Mouse (Mus musculus): Measurements from ENCODE around the gene Pawr. TPM values are rescaled to one million over a fixed set of nuclear protein-coding genes. Genes with fewer than 3 reads are reported as not detected.
A peak's percentile ranks its signal among the peaks of the same experiment; 100 is the strongest.

The Pawr gene
- polyA plus RNA-seq, 1 experiment, result 157 TPM

DNA sequence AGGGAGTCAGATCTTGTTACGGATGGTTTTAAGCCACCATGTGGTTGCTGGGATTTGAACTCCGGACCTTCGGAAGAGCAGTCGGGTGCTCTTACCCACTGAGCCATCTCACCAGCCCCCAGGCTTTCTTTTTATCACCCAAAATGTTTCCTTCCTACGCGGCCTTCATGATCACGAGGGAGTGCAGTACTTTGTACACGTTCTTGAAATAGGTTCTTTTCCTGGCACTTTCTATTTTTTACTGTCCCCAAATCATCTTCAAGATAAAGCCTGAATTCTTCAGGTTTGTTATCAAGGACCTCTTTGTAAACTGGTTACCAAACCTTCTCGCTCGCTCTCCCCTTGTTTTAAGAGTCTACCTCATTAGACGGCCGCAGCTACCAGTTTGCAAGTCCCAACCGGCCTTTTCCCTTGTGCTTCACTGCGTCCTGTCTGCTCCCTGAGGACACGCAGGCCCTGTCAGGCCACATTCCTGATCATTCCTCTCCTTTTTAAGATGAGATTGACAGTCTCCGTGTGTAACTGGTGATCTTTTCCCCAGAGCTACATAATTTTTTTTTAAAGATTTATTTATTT, 38.2 kb upstream of the Pawr start:
- no peaks in the 10 kb centered on the region for H3K27me3 ChIP-seq (ENCODE audit: control insufficient read depth, insufficient read depth, low read length, poor library complexity, severe bottlenecking)
- no peaks in the 10 kb centered on the region for H3K36me3 ChIP-seq (ENCODE audit: control insufficient read depth, insufficient read depth, low read length, poor library complexity, severe bottlenecking)
- H3K9me3 ChIP-seq (replicated peaks; ENCODE audit: control insufficient read depth, insufficient read depth, low read length, poor library complexity, severe bottlenecking), result no peaks in the 10 kb centered on the region
- peak overlapping the region; percentile 54; the same call in 1 of the 2 replicates for H3K9ac ChIP-seq (ENCODE audit: low read depth, poor library complexity, severe bottlenecking)
- H3K4me1 ChIP-seq (ENCODE audit: control insufficient read depth, insufficient read depth, low read length), result peaks cover 2% of the 10 kb centered on the region
- H3K27ac ChIP-seq (ENCODE audit: insufficient read depth, low read length), result peak overlapping the region; percentile 88
- TF ChIP-seq POLR2A (IDR thresholded peaks at IDR 0.05; ENCODE audit: insufficient read depth, low read length), result no peak
- TF ChIP-seq CTCF (IDR thresholded peaks at IDR 0.05; ENCODE audit: low read depth, low read length), result no peak
- TF ChIP-seq EP300 (IDR thresholded peaks at IDR 0.05; ENCODE audit: insufficient read depth, low read depth, low read length), result no peak
- H3K4me3 ChIP-seq (ENCODE audit: low read depth, low read length), result no peak overlapping the region

DNA sequence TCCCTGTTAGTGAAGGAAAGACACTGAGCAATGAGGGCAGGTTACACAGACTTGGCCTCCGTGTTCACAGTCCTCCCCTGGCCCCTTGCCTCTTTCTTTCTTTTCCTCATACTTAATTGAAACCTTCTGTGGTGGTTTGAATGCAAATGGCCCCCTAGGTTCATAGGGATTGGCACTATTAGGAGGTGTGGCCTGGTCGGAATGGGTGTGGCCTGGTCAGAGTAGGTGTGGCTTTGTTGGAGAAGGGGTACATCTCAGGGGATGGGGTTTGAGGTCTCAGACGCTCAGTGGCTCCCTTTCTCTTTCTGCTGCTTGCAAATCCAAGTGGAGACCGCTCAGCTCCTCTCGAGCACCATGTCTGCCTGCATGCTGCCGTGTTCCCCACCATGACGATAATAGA, 37.2 kb upstream of the Pawr start:
- no peak overlapping the region for H3K4me3 ChIP-seq (ENCODE audit: low read depth, low read length)
- TF ChIP-seq EP300 (IDR thresholded peaks at IDR 0.05; ENCODE audit: insufficient read depth, low read depth, low read length) (no peak), CTCF (IDR thresholded peaks at IDR 0.05; ENCODE audit: low read depth, low read length) (no peak), POLR2A (IDR thresholded peaks at IDR 0.05; ENCODE audit: insufficient read depth, low read length) (no peak)
- peak overlapping the region; percentile 94 for H3K27ac ChIP-seq (ENCODE audit: insufficient read depth, low read length)
- H3K27me3 ChIP-seq (ENCODE audit: control insufficient read depth, insufficient read depth, low read length, poor library complexity, severe bottlenecking), result no peaks in the 10 kb centered on the region
- no peaks in the 10 kb centered on the region for H3K36me3 ChIP-seq (ENCODE audit: control insufficient read depth, insufficient read depth, low read length, poor library complexity, severe bottlenecking)
- H3K9ac ChIP-seq (ENCODE audit: low read depth, poor library complexity, severe bottlenecking), result peak overlapping the region; percentile 54
- peaks cover 2% of the 10 kb centered on the region for H3K4me1 ChIP-seq (ENCODE audit: control insufficient read depth, insufficient read depth, low read length)
- no peaks in the 10 kb centered on the region for H3K9me3 ChIP-seq (replicated peaks; ENCODE audit: control insufficient read depth, insufficient read depth, low read length, poor library complexity, severe bottlenecking)

DNA sequence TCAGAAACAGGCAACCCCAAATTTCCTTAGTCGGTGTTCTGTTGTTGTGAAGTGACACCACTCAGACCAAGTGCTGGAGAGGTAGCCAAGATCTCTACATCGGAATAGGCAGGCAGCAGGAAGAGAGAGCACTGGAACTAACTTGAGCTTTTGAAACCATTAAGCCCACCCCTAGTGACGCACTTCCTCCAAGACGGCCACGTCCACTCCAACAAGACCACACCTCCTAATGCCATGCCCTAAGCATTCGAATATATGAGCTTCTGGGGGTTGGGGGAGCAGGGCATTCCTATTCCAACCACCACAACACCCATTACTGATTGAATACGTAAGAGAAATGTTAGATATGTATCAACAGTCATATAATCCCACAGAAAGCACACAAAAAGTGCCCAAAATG, 35.5 kb upstream of the Pawr start:
- peak overlapping the region; percentile 76 for H3K27ac ChIP-seq (ENCODE audit: insufficient read depth, low read length)
- peaks cover 2% of the 10 kb centered on the region for H3K4me1 ChIP-seq (ENCODE audit: control insufficient read depth, insufficient read depth, low read length)
- H3K9ac ChIP-seq (ENCODE audit: low read depth, poor library complexity, severe bottlenecking), result peak overlapping the region; percentile 13; the same call in 1 of the 2 replicates
- no peaks in the 10 kb centered on the region for H3K36me3 ChIP-seq (ENCODE audit: control insufficient read depth, insufficient read depth, low read length, poor library complexity, severe bottlenecking)
- TF ChIP-seq CTCF (IDR thresholded peaks at IDR 0.05; ENCODE audit: low read depth, low read length) (no peak), POLR2A (IDR thresholded peaks at IDR 0.05; ENCODE audit: insufficient read depth, low read length) (no peak), EP300 (IDR thresholded peaks at IDR 0.05; ENCODE audit: insufficient read depth, low read depth, low read length) (no peak)
- H3K27me3 ChIP-seq (ENCODE audit: control insufficient read depth, insufficient read depth, low read length, poor library complexity, severe bottlenecking), result no peaks in the 10 kb centered on the region
- H3K4me3 ChIP-seq (ENCODE audit: low read depth, low read length), result 0 out of 2 replicates have a peak overlapping the region, but pooled peaks have one; percentile 17
- H3K9me3 ChIP-seq (replicated peaks; ENCODE audit: control insufficient read depth, insufficient read depth, low read length, poor library complexity, severe bottlenecking), result no peaks in the 10 kb centered on the region

DNA sequence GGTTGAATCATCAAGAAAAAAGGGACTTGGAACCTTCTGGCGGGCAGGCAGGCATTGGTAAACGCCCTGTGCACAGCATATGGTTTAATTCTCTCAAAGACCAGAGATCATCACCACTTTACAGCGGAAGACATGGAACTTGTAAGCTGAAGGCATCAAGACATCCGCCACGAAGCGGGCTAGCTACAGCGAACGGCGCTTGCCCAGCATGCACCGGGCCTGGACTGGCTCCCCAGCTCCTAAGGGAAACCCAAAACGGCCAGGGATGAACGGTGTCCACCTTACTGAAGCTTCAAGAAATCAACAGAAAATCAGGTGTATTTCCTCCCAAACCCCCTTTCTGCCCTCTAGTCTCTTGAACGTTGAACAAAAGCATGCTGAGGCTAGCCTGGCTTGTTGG, 33.7 kb upstream of the Pawr start:
- Histone ChIP-seq H3K36me3 (ENCODE audit: control insufficient read depth, insufficient read depth, low read length, poor library complexity, severe bottlenecking) (no peaks in the 10 kb centered on the region), H3K27me3 (ENCODE audit: control insufficient read depth, insufficient read depth, low read length, poor library complexity, severe bottlenecking) (no peaks in the 10 kb centered on the region), H3K27ac (ENCODE audit: insufficient read depth, low read length) (peak overlapping the region; percentile 75), H3K9ac (ENCODE audit: low read depth, poor library complexity, severe bottlenecking) (peak overlapping the region; percentile 9; the same call in 1 of the 2 replicates), H3K4me3 (ENCODE audit: low read depth, low read length) (no peak overlapping the region), H3K4me1 (ENCODE audit: control insufficient read depth, insufficient read depth, low read length) (peaks cover 2% of the 10 kb centered on the region), H3K9me3 (replicated peaks; ENCODE audit: control insufficient read depth, insufficient read depth, low read length, poor library complexity, severe bottlenecking) (no peaks in the 10 kb centered on the region)
- TF ChIP-seq EP300 (IDR thresholded peaks at IDR 0.05; ENCODE audit: insufficient read depth, low read depth, low read length), result no peak

DNA sequence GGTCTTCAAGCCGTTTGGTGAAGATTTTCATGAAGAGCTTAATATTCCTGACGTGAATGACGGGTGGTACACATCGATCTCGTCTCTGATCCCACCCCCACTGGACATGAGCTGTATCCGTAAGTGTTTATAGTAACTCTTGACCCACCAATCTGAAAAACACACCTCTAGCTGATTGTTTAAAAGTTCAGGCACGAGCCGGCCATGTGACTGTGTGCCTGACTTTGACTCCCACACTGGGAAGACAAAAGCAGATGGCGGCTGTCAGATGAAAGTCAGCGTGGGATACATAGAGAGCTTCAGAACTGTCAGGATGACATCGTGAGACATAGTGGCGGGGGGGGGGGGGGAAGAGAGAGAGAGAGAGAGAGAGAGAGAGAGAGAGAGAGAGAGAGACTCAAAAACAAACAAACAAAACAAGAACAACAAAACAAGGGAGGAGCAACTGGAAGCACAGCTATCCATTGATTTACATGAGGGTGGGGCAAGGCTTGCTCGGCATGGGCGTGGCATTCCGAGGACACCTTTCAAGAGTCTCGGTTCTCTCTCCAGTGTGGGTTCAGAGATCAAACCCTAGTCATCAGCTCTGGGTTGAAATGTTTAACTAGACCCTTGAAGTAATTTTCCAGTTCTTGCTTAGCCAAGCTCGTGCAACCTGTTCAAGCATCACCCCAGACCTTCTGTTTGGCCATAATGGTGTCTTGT, 32.9 kb upstream of the Pawr start:
- H3K27me3 ChIP-seq (ENCODE audit: control insufficient read depth, insufficient read depth, low read length, poor library complexity, severe bottlenecking), result no peaks in the 10 kb centered on the region
- H3K4me1 ChIP-seq (ENCODE audit: control insufficient read depth, insufficient read depth, low read length), result peaks cover 2% of the 10 kb centered on the region
- no peaks in the 10 kb centered on the region for H3K36me3 ChIP-seq (ENCODE audit: control insufficient read depth, insufficient read depth, low read length, poor library complexity, severe bottlenecking)
- no peaks in the 10 kb centered on the region for H3K9me3 ChIP-seq (replicated peaks; ENCODE audit: control insufficient read depth, insufficient read depth, low read length, poor library complexity, severe bottlenecking)
- TF ChIP-seq EP300 (IDR thresholded peaks at IDR 0.05; ENCODE audit: insufficient read depth, low read depth, low read length) (peak; percentile 50; the same call in 1 of the 2 replicates), CTCF (IDR thresholded peaks at IDR 0.05; ENCODE audit: low read depth, low read length) (no peak), POLR2A (IDR thresholded peaks at IDR 0.05; ENCODE audit: insufficient read depth, low read length) (no peak)
- H3K27ac ChIP-seq (ENCODE audit: insufficient read depth, low read length), result peak overlapping the region; percentile 82
- H3K4me3 ChIP-seq (ENCODE audit: low read depth, low read length), result no peak overlapping the region
- peak overlapping the region; percentile 31 for H3K9ac ChIP-seq (ENCODE audit: low read depth, poor library complexity, severe bottlenecking)

DNA sequence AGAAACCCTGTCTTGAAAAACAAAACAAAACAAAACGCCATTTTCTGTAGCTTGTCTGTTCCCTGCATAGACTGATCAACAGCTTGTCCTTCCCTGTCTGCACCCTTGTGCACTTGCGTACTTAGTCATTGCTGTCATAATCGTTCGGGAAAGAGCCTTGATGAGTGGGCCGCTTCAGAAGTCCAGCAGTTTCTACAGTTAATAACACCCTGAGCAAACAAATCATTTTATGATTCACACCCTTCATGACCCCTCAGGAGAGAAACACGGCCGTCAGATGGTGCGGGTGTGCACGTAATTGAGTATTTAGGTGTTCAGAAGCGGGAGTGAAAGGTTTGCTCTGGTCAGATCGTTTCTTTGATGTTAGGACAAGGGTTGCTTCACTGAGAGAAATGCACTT, 32.1 kb upstream of the Pawr start:
- no peaks in the 10 kb centered on the region for H3K9me3 ChIP-seq (replicated peaks; ENCODE audit: control insufficient read depth, insufficient read depth, low read length, poor library complexity, severe bottlenecking)
- H3K4me1 ChIP-seq (ENCODE audit: control insufficient read depth, insufficient read depth, low read length), result peaks cover 2% of the 10 kb centered on the region
- H3K9ac ChIP-seq (ENCODE audit: low read depth, poor library complexity, severe bottlenecking), result peak overlapping the region; percentile 31; the same call in 1 of the 2 replicates
- H3K27me3 ChIP-seq (ENCODE audit: control insufficient read depth, insufficient read depth, low read length, poor library complexity, severe bottlenecking), result no peaks in the 10 kb centered on the region
- H3K36me3 ChIP-seq (ENCODE audit: control insufficient read depth, insufficient read depth, low read length, poor library complexity, severe bottlenecking), result no peaks in the 10 kb centered on the region
- H3K4me3 ChIP-seq (ENCODE audit: low read depth, low read length), result no peak overlapping the region
- TF ChIP-seq EP300 (IDR thresholded peaks at IDR 0.05; ENCODE audit: insufficient read depth, low read depth, low read length), result no peak
- no peak for TF ChIP-seq CTCF (IDR thresholded peaks at IDR 0.05; ENCODE audit: low read depth, low read length)
- no peak for TF ChIP-seq POLR2A (IDR thresholded peaks at IDR 0.05; ENCODE audit: insufficient read depth, low read length)
- H3K27ac ChIP-seq (ENCODE audit: insufficient read depth, low read length), result peak overlapping the region; percentile 82

Measured in ES-Bruce4 (cell line).